Mouse (Mus musculus) spleen, adult 2 months (tissue): Measurements from ENCODE around the gene Adarb1.

Source experiments
- CTCF ChIP-seq: fragments of 200-500 bp; IDR thresholded peaks from 2 replicates; pipeline ENCODE4 v1.5.1; 2011; ENCODE audit warnings: mild to moderate bottlenecking, inconsistent platforms; ENCODE audit not compliant: insufficient read depth, insufficient read length, insufficient replicate concordance; ENCODE audit errors: extremely low read depth
- POLR2A ChIP-seq: fragments of 200-500 bp; IDR thresholded peaks from 2 replicates; pipeline ENCODE4 v1.6.1; 2011; ENCODE audit warnings: low read depth, low read length, inconsistent platforms

DNA sequence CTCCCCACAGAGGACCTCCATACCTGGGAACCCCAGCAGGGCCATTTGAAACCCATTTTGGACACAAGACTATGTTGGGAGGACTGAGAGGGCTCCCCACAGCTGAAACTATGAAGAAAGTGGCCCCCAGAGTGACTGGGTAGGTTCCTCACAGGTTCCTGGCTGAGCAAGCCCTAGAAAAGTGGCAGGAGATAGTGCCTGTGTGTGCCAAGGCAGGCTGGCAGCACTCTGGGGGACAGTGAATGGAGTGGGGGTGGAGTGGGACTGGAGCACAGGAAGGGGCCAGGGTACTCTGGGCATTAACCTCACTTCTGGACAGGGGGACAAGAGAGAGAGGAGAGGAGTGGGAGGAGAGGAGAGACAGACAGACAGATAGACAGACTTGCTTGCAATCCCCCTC is 144.3 kb downstream of the Adarb1 start:
- TF ChIP-seq POLR2A (no peak), CTCF (no peak)
